Mouse (Mus musculus): ENCODE results near the gene Tbc1d20.

DNA sequence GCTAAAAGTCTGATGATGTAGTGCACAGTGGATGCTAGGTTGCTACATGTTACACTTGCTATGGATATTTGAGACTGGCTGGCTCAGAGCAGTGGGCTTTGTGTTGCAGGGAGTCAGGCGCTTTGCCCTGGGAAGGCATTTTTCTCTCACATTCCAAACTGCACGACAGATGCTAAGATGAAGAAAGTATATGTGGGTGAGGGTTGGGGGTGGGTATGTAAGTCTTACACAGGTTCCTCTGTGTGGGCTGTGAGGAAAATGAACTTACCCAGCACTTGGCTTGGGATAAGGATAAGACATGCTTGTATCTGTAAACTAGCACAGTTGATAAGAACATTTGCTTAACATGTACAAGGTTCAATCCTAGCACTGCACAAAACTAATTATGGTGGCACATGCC is 9.2 kb downstream of the Tbc1d20 start:
- TF ChIP-seq CTCF (IDR thresholded peaks at IDR 0.05) (no peak), EP300 (IDR thresholded peaks at IDR 0.05) (no peak)

Data from lung, postnatal 0 days (tissue).